9 mouse cellular contexts compared by ENCODE assay signal in genomic region chr6:114398626-114399025, GRCm38 (mm10). TPM values are rescaled to one million over a fixed set of nuclear protein-coding genes. Genes with fewer than 3 reads are reported as not detected.
A peak's percentile ranks its signal among the peaks of the same experiment; 100 is the strongest.
DNase-seq lines count a peak whose midpoint lies in the region; ATAC-seq lines count a peak whose summit lies in the region.
"Had no signal": no experiment of that assay in that cellular context is flagged by ENCODE, and none has a peak within 500 bp of the region (broad histone marks: within the 10 kb centered on the region; RNA-seq: fewer than 3 reads in every experiment).

No protein-coding gene starts in this region.

- H3K9ac ChIP-seq in forebrain, embryonic 13.5 days: 0 out of 2 replicates have a peak overlapping the region, but pooled peaks have one; percentile 64
- no peak overlapping the region for H3K9ac ChIP-seq in intestine, embryonic 15.5 days
- H3K9ac ChIP-seq in limb, embryonic 13.5 days: no peak overlapping the region

- 5% methylated on average over 9 of the region's 9 CpGs for WGBS in forebrain, embryonic 13.5 days
- WGBS in intestine, embryonic 15.5 days: 7% methylated on average over 9 of the region's 9 CpGs
- 6% methylated on average over 9 of the region's 9 CpGs for WGBS in limb, embryonic 13.5 days

- H3K4me3 ChIP-seq in forebrain, embryonic 13.5 days: peak overlapping the region; percentile 55
- peak overlapping the region; percentile 52 for H3K4me3 ChIP-seq in intestine, embryonic 15.5 days (replicated peaks)
- H3K4me3 ChIP-seq in limb, embryonic 13.5 days: peak overlapping the region; percentile 53

- peak overlapping the region; percentile 97 for H3K4me2 ChIP-seq in forebrain, embryonic 13.5 days
- H3K4me2 ChIP-seq in intestine, embryonic 15.5 days (replicated peaks): peak overlapping the region; percentile 91
- peak overlapping the region; percentile 97 for H3K4me2 ChIP-seq in limb, embryonic 13.5 days (replicated peaks)

- peaks cover 44% of the 10 kb centered on the region for H3K27me3 ChIP-seq in forebrain, embryonic 13.5 days
- H3K27me3 ChIP-seq in intestine, embryonic 15.5 days (replicated peaks): peaks cover 26% of the 10 kb centered on the region
- H3K27me3 ChIP-seq in limb, embryonic 13.5 days: peaks cover 86% of the 10 kb centered on the region

- ATAC-seq in forebrain, embryonic 13.5 days: no peak
- ATAC-seq in intestine, embryonic 15.5 days: no peak
- ATAC-seq in limb, embryonic 13.5 days (ENCODE audit: low FRiP score, low read depth): no peak
- no peak for ATAC-seq in erythroblast, adult 5-6 weeks (replicated peaks; ENCODE audit: low FRiP score, poor library complexity, severe bottlenecking)

- no peaks in the 10 kb centered on the region for H3K9me3 ChIP-seq in forebrain, embryonic 13.5 days (replicated peaks)
- no peaks in the 10 kb centered on the region for H3K9me3 ChIP-seq in intestine, embryonic 15.5 days
- peaks cover 8% of the 10 kb centered on the region; the same call in 1 of the 2 replicates for H3K9me3 ChIP-seq in limb, embryonic 13.5 days

- peaks cover 30% of the 10 kb centered on the region for H3K4me1 ChIP-seq in forebrain, embryonic 13.5 days
- peaks cover 18% of the 10 kb centered on the region for H3K4me1 ChIP-seq in intestine, embryonic 15.5 days (replicated peaks)
- H3K4me1 ChIP-seq in limb, embryonic 13.5 days: peaks cover 20% of the 10 kb centered on the region

- H3K36me3 ChIP-seq in forebrain, embryonic 13.5 days (ENCODE audit: poor library complexity, severe bottlenecking): no peaks in the 10 kb centered on the region
- no peaks in the 10 kb centered on the region for H3K36me3 ChIP-seq in intestine, embryonic 15.5 days
- no peaks in the 10 kb centered on the region for H3K36me3 ChIP-seq in limb, embryonic 13.5 days

- peak; percentile 94 for DNase-seq in heart, adult 11 months
- DNase-seq in heart, adult 8-10 months (ENCODE audit: low spot score): no peak
- peak; percentile 58 for DNase-seq in ZHBTc4 (ENCODE audit: low read depth, low spot score)
- peak; percentile 79 for DNase-seq in right cerebral cortex, postnatal 14 days

- no peak overlapping the region for H3K27ac ChIP-seq in forebrain, embryonic 13.5 days
- H3K27ac ChIP-seq in intestine, embryonic 15.5 days: no peak overlapping the region
- no peak overlapping the region for H3K27ac ChIP-seq in limb, embryonic 13.5 days

RNA-seq across cellular contexts. Expression of gene Hrh1, which starts 0.9 kb away (rescaled TPM):
- under 1 TPM; 0.31 to 0.69 (median 0.49) TPM for total RNA-seq in heart, adult 8-10 months (2022)
- polyA plus RNA-seq in forebrain, embryonic 13.5 days (2015; fragmentation: Nextera tagmentation; extraction: Ambion mirVana): 0.41 and 0.55 TPM in 2 replicates
- polyA plus RNA-seq in intestine, embryonic 15.5 days (2015; fragmentation: Nextera tagmentation; extraction: Ambion mirVana): 0.97 and 0.98 TPM in 2 replicates
- polyA plus RNA-seq in limb, embryonic 13.5 days (2015; fragmentation: Nextera tagmentation; extraction: Ambion mirVana): 0.27 TPM in 1 of 2 replicates, not detected in the other
- total RNA-seq in erythroblast, adult 5-6 weeks (2015; ENCODE audit: low replicate concordance): not detected in 2 replicates
- 0.14 TPM in 1 of 2 replicates, not detected in the other for total RNA-seq in erythroblast, adult 5-6 weeks (2017; ENCODE audit: low replicate concordance)
- total RNA-seq: MEL had no signal
